Mouse (Mus musculus) G1E-ER4 (cell line): Measurements from ENCODE around the gene Rpl31. TPM values are rescaled to one million over a fixed set of nuclear protein-coding genes. Genes with fewer than 3 reads are reported as not detected.

Source experiments
- GATA1 ChIP-seq: IDR thresholded peaks from one replicate; pipeline ENCODE4 v1.8.0; 2012; ENCODE audit warnings: low read length, inconsistent platforms
- polyA plus RNA-seq: library from polyadenylated mRNA; stranded (reverse); fragments of >175 nt; gene quantifications from 2 replicates; pipeline ENCODE4 v1.2.3, GENCODE M21; 2012

Gene Rpl31
- polyA plus RNA-seq, 1 experiment: 322 TPM

GRCm38 (mm10) chr1:39384914-39385313 lies 17.3 kb downstream of the Rpl31 start:
- no peak for TF ChIP-seq GATA1

DNA sequence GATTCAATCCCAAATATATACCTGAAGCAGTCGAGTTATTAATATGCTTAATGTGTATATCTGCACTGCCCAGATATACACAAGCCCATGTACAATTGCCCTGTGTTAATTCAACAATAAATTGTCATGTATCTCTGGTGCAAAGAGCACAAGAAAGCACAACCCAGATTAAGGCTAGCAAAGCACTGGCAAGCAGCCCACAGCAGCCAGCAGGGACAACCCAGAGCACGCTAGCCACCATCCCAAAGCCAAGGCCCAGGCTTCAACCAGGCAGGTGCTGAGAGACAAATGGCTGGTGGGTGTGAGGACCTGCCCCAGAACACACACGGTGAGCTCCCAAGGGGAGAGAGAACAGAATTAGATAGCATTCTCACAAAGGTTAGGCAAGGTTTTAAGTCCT lies 18.8 kb downstream of the Rpl31 start:
- TF ChIP-seq GATA1: no peak

DNA sequence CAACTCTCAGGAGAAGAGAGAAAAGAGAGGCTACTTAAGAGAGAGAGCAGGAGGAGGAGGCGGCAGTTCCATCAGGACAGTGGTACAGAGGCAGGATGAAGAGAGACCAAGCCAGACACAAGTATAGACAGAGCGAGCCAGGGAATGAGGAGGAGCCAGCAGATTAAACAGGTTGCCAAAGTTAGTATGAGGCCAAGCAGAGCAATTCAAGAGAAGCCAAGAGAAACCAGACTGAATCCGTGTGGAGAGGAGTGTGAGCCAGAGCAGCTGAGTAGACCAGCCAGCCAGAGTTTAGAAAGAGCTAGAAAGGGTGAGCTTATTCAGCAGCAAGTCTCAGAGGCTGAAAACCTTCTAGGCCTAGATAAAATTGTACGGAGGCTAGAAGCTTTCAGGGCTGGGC lies 19.9 kb downstream of the Rpl31 start:
- no peak for TF ChIP-seq GATA1

- TF ChIP-seq GATA1: no peak
These were observed 20.5 kb downstream of the Rpl31 start for GRCm38 (mm10) chr1:39388163-39388562.

GRCm38 (mm10) chr1:39389338-39389737 lies 21.7 kb downstream of the Rpl31 start:
- TF ChIP-seq GATA1: no peak

- TF ChIP-seq GATA1: no peak
These were observed 24.0 kb downstream of the Rpl31 start for GRCm38 (mm10) chr1:39391652-39392051.

DNA sequence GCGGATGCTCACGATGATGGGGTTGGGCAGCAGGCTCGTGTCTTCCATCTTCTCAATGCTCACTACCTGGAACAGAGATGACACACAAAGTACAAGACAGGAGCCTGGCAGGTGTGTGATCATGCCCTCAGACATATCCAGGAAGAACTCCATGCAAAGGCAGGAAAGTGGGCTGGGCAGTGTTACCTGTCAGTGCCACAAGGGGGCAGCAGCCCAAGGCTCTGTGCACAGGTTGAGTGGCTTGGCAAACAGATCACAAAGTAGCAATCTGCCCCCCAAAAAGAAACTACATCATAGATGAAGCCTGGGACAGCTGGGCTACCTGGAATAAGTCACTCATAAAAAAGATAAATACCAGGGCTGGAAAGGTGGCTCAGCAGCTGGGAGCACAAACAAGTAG lies 24.5 kb downstream of the Rpl31 start:
- no peak for TF ChIP-seq GATA1

DNA sequence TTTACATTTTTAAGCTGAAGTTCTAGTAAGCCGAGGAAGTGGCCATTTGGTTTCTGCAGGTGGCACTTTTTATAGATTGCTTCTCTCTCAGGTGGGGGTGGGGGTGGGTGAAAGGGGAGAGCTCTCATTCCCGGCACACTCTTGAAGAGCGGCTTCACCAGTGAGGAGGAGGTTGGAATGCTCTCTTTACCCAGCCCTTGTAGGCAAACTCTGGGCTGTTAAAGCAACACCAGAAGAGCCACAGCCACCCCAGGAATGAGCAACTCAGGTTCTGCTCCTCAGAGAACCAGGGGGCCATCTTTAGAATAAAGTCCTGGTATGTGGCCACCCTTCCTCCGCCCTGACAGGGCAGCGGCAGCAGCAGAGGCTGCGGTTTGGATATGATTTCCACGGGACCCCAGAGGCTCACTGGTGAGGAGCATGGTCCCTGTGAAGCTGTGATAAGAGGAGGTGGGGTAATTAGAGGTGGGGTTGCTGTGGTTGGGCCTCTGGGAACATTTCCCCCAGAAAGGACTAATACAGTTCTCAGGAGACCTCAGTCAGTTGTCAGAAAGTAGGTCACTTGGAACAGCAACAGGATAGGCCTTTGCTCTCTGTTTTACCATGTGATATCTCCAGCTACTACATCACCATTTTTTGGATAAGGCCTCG lies 25.7 kb downstream of the Rpl31 start:
- peak; percentile 58 for TF ChIP-seq GATA1

DNA sequence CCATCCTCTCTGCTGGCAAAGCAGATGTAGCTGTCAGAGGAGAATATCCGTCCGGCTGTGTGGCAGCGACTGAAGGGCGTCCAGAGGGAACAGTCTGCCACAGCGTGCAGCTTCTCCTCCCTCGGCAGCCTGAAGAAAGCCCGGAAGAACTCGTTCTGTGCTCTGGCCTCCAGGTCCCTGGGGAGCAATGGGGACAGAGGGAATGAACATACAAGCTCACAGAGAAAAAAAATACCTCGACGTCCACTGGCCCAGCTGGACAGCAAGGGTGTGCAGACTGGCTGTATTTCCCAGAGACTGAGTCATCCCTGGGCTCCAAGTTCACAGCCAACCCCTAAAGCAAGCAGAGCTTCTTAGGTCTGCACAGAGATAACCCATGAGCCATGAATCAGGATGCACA lies 26.5 kb downstream of the Rpl31 start:
- no peak for TF ChIP-seq GATA1

- TF ChIP-seq GATA1: no peak
These were observed 27.0 kb downstream of the Rpl31 start for GRCm38 (mm10) chr1:39394650-39395049.

DNA sequence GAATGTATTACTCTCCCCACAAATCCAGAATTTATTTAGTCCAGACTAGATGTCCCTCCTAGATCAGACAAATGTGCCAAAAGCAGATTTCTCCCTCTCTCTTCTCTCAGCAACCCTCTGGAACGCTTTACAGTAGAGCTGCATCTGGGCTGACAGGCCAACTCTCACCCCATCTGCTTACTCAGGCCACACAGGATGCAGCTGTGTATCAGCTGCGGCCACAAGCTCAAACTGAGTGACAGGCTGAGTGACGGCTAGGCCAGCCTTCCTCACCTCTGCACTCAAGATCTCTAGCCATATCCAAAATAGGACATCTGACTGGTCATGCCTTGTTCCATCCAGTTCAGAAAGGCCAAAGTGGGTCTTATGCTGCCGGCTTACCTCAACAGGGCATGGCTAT lies 28.7 kb downstream of the Rpl31 start:
- TF ChIP-seq GATA1: no peak

DNA sequence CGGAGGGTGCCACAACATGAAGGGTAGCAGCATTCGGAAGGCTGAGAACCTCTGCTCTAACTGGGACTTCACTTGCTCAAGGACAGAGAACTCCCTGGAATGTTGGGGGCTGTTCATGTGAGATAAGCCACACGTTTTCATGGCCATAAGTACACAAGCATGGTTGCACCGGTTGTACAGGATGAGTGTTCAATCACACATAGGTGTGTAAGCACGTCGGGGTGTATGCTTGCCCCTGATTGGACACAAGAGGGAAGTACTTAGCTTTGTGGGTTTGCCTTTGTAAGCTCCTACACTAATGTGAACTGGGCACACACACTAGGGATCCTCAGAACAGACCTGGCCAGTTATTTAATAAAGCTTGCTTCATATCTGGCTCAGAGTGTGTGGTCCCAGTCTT lies 30.6 kb downstream of the Rpl31 start:
- no peak for TF ChIP-seq GATA1

GRCm38 (mm10) chr1:39399228-39399627 lies 31.6 kb downstream of the Rpl31 start:
- no peak for TF ChIP-seq GATA1

DNA sequence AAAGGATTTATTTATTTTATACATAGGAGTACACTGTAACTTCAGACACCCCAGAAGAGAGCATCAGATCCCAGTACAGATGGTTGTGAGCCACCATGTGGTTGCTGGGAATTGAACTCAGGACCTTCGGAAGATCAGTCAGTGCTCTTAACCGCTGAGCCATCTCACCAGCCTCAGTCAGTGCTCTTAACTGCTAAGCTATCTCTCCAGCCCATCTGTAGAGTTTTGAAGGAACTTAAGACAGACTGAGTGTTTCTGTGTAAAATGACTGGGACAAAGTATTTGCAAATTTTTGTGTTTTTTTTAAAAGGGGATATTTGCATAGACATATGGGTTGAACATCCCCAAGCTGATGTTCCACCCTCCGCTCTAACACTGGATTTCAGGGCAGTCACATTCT lies 32.5 kb downstream of the Rpl31 start:
- no peak for TF ChIP-seq GATA1

GRCm38 (mm10) chr1:39407108-39407507 lies 39.5 kb downstream of the Rpl31 start:
- no peak for TF ChIP-seq GATA1

- no peak for TF ChIP-seq GATA1
These were observed 40.5 kb downstream of the Rpl31 start for GRCm38 (mm10) chr1:39408123-39408522.

DNA sequence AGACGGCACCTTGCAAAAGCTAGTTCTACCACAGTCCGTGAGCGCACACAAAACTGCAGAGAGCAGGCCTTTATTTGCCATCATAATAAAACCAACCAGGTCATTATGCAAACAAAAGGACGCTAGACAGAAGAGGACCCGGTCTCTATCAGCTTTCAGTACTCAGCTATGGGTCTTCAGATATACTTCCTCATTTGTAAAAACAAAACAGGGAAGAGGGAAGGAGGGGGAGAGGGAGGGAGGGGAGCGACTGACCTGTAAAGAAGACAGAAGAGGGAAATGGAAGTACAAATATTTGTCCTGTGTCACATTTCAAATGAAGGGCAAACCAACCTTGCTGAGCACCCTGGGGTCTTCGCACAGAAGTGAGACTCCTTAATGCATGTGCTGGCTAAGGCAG lies 41.0 kb downstream of the Rpl31 start:
- no peak for TF ChIP-seq GATA1
